Mouse (Mus musculus) left cerebral cortex, postnatal 10 days (tissue): ENCODE results near the gene Il23r. TPM values are rescaled to one million over a fixed set of nuclear protein-coding genes. Genes with fewer than 3 reads are reported as not detected.

Experiments
- DNase-seq, 2 experiments: peaks; one replicate each; pipeline ENCODE4 v3.0.0; 2021 to 2022; ENCODE audit warnings: low spot score in 2 of 2, mixed read lengths in 1 of 2; ENCODE audit errors: extremely low spot score in 1 of 2
- intact Hi-C: fragments of 180-260 bp; cut with DNase I; formaldehyde crosslinking; loops from one replicate; pipeline ENCODE4 v1.15.1; 2025
- total RNA-seq, 2 experiments: library from RNA; stranded (reverse); gene quantifications; 2 replicates each; pipeline ENCODE4 v1.2.3; 2021

The Il23r gene
- total RNA-seq, 2 experiments from 2014 or later: 0.14 TPM; not detected in 1

GRCm38 (mm10) chr6:67436295-67436694, 55.4 kb downstream of the Il23r start:
- intact Hi-C loops: no loop called here
- no peak for DNase-seq

GRCm38 (mm10) chr6:67435711-67436110, 55.9 kb downstream of the Il23r start:
- intact Hi-C loops: no loop called here

GRCm38 (mm10) chr6:67434755-67435452, 56.8 kb downstream of the Il23r start:
- no peak for DNase-seq
- intact Hi-C loops: loop anchor here (5.0 kb wide), 1 partner anchor 263 kb away; no protein-coding TSS in a partner anchor

More at GRCm38 (mm10) chr6:67435711-67436110, 55.9 kb downstream of the Il23r start:
- DNase-seq: no peak

DNA sequence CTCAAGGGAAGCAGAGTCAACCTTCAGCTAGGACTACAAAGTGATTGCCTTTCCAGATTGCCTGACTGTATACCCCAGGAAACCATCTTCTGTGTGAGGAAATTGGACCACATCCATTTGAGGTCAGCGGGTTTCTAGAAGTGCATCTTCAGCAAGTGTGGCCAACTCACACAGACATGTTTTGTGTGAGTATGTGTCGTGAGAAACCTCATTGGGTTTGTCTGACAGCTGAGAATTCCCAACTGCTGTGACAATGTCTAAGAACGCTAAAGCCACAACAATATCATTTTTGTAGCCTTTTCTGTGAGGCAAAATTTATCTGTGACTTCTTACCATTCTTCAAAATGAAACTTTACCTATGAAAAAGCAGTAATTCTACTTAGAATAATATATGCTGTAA, 59.8 kb downstream of the Il23r start:
- intact Hi-C loops: loop anchor here (5.0 kb wide), 1 partner anchor 260 kb away; no protein-coding TSS in a partner anchor
- no peak for DNase-seq

GRCm38 (mm10) chr6:67421761-67422160, 69.9 kb downstream of the Il23r start:
- no peak for DNase-seq
- intact Hi-C loops: no loop called here

DNA sequence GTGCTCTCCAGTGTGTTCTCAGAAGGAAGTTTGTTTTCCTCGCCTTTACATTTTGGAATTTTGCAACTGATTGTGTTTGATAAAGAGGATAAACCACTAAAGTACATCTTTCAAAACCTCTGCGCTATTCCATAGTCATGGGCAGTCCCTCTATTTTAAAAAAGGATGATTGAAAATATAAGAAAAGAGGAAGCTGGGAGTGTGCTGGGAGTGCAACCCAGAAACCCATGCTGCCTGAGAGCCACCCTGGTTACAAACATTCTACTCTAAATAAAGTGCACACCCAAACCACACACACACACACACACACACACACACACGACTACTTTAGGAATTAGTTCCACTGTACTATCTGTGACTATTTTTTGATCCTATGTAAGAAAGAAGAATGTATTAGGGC, 75.1 kb downstream of the Il23r start:
- no peak for DNase-seq
- intact Hi-C loops: no loop called here

DNA sequence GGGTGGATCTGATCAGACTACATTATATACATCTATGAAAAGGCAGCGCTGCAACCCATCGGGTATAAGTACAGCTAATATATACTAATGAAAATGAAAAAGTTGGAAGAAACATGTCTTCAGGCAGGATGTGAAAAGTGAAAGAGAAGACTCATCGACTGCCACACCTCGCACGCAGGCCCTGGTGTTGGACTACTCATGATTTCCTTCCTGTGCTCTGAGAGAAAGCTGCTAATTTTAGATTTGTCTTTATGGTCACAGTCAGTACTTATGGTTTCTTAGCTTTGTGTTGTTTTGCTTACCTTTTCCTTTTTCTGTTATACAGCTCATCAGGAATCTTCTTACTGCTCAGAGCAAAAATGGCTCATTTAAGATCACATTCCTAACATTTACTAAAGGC, 76.4 kb downstream of the Il23r start:
- intact Hi-C loops: no loop called here
- no peak for DNase-seq

GRCm38 (mm10) chr6:67413378-67413777, 78.3 kb downstream of the Il23r start:
- intact Hi-C loops: no loop called here
- DNase-seq: no peak

DNA sequence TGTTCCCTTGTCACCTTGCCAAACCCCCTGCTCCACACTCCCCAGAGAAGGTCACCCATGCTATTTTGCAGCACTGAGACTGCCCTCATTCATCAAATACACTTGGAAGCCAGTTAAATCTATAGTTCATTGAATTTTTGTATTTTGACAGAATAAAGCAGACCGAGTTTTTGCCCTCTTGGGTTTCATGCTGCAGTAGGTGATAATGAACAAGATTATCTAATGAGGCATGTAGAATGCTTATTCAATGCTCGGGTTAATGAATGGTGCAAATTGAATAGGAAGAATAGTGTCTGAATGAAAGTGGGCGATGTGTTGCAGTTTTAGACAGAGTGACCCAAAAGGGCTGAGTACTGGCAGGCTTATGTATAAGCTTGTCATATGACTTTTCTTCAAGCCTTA, 86.4 kb downstream of the Il23r start:
- DNase-seq: no peak
- intact Hi-C loops: no loop called here

DNA sequence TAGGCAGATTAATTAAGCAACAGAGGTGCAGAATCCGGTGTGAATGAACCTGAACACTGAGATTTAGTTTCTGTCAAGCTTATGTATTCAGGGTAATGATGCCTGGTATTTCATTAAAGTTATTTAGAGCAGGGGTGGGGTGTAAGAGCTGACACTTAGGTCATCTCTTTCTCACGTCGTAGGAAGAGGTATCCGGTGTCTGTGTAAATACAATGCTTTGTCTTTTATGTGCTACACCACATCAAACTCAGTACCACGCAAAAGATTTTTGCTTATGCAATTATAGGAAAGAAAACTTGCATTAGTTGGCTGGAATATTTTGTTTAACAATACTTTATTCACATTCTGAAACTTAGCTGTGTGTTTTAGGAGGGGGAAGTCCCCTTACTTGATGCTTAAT, 92.1 kb downstream of the Il23r start:
- no peak for DNase-seq
- intact Hi-C loops: no loop called here

DNA sequence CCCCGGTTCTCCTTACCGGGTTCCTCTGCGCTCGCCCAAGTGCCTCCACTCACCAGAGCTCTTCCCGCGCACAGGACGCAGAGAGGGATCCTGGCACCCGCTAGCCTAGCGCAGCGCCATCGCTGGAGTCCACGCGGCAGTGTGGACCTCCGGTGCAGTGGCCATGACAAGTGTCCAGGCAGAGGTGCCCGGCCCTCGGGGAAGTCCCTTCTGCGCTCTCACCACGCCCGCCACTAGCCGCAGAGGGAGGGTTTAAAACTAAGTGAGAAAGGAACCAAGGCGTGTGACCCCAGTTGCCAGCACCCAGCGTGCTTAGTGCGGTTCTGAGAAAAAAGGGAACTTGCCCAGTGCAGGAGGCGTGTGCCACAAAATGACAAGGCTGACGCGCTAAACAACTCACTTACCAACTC, 115.7 kb downstream of the Il23r start, which contains the start of gene Il12rb2:
Gene Il12rb2, minus strand, starts transcription at position 207 of the 410 bp plus-strand sequence.
- peak in 1 of 2 experiments; percentile 26 for DNase-seq
- intact Hi-C loops: no loop called here

Other genes starting within 250 kb of the Il23r start
- gene Il12rb2, start 115.7 kb downstream of the Il23r start, total RNA-seq: under 1 TPM; 0.28 to 0.92 TPM
- 1 to 10 TPM in 1 of 2 experiments, under 1 TPM in 1; 0.20 to 1.0 TPM for gene Tacstd2, start 43.9 kb upstream of the Il23r start, total RNA-seq